Mouse (Mus musculus) forebrain, embryonic 15.5 days (tissue): ENCODE data around the gene Zdhhc22. TPM values are rescaled to one million over a fixed set of nuclear protein-coding genes. Genes with fewer than 3 reads are reported as not detected.

Experiments
- ATAC-seq: fragments of 200-750 bp; cut with Nextera tagmentation; replicated peaks from 2 replicates; pipeline ENCODE4 v1.8.0; 2017; ENCODE audit warnings: mild to moderate bottlenecking, moderate TSS enrichment, moderate library complexity
- H3K27ac ChIP-seq: fragments of 300-500 bp; sonication (generic); replicated peaks from 2 replicates; pipeline ENCODE4 v1.5.1; 2015; ENCODE audit warnings: mild to moderate bottlenecking, inconsistent platforms
- H3K27me3 ChIP-seq: fragments of 300-500 bp; sonication (generic); 2 replicates; pipeline ENCODE4 v1.6.1; 2015; ENCODE audit warnings: inconsistent platforms
- H3K36me3 ChIP-seq: fragments of 300-500 bp; sonication (generic); 2 replicates; pipeline ENCODE4 v1.6.1; 2015; ENCODE audit warnings: mild to moderate bottlenecking, inconsistent platforms
- H3K4me1 ChIP-seq: fragments of 300-500 bp; sonication (generic); 2 replicates; pipeline ENCODE4 v1.6.1; 2015; ENCODE audit warnings: inconsistent platforms
- H3K4me2 ChIP-seq: fragments of 300-500 bp; sonication (generic); replicated peaks from 2 replicates; pipeline ENCODE4 v1.6.1; 2015; ENCODE audit warnings: mild to moderate bottlenecking, inconsistent platforms
- H3K4me3 ChIP-seq: fragments of 300-500 bp; sonication (generic); 2 replicates; pipeline ENCODE4 v1.5.1; 2015; ENCODE audit warnings: mild to moderate bottlenecking, inconsistent platforms
- H3K9ac ChIP-seq: fragments of 300-500 bp; sonication (generic); replicated peaks from 2 replicates; pipeline ENCODE4 v1.6.1; 2015; ENCODE audit warnings: mild to moderate bottlenecking, inconsistent platforms
- H3K9me3 ChIP-seq: fragments of 300-500 bp; sonication (generic); 2 replicates; pipeline ENCODE4 v1.6.1; 2016; ENCODE audit warnings: inconsistent platforms
- WGBS: fragments of 180-500 bp; shearing (Covaris S2); methylation state at CpG from one replicate; pipeline ENCODE4 v1.1.7; 2015; ENCODE audit warnings: mixed read lengths; 5-methylcytosine and 5-hydroxymethylcytosine counted together
- polyA plus RNA-seq: library from polyadenylated mRNA; unstranded; fragments of >200 nt; fragmentation: Nextera tagmentation; extraction: Ambion mirVana; gene quantifications from 2 replicates; pipeline ENCODE4 v1.2.1, GENCODE M21; 2015

The Zdhhc22 gene
- polyA plus RNA-seq, result 6.6 and 7.1 TPM in 2 replicates

GRCm38 (mm10) chr12:86989890-86990754, at the start of gene Zdhhc22:
Gene Zdhhc22 (minus strand): TSS chr12:86990430.
- Histone ChIP-seq H3K27ac (peak within 1 kb of the TSS; percentile 41; the same call in 1 of the 2 replicates), H3K9me3 (no peaks in the 10 kb centered on the region), H3K9ac (peak within 1 kb of the TSS; percentile 55), H3K4me1 (peaks cover 23% of the 10 kb centered on the region), H3K4me2 (peak within 1 kb of the TSS; percentile 89), H3K4me3 (peak within 1 kb of the TSS; percentile 51), H3K27me3 (peaks cover 20% of the 10 kb centered on the region), H3K36me3 (no peaks in the 10 kb centered on the region)
- WGBS, result 2% methylated on average over 63 of the region's 68 CpGs
- peak; percentile 86 for ATAC-seq

DNA sequence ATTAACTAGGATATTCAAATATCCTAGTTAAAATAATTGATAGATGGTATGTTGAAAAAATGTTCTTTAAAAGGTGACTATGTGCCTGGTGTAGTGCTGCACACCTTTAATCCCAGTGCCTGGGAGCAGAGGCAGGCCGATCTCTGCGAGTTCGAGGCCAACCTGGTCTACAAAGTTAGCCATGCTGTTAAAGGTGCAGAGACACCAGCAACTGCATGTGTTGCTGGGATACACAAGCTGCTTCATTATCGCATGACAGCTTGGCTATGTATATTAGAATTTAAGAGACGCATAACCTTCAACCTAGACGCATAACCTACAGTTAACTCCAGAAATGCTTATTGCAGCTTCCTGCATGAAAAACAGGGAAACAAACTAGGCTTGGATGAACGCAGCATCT, 46.4 kb upstream of the Zdhhc22 start:
- no peaks in the 10 kb centered on the region for H3K9me3 ChIP-seq
- no peaks in the 10 kb centered on the region for H3K36me3 ChIP-seq
- H3K4me3 ChIP-seq, result no peak overlapping the region
- no peak overlapping the region for H3K4me2 ChIP-seq
- H3K27me3 ChIP-seq, result no peaks in the 10 kb centered on the region
- H3K9ac ChIP-seq, result no peak overlapping the region
- H3K4me1 ChIP-seq, result peaks cover 3% of the 10 kb centered on the region; the same call in 1 of the 2 replicates
- no peak overlapping the region for H3K27ac ChIP-seq
- WGBS, result 94% methylated on average over 7 of the region's 7 CpGs
- no peak for ATAC-seq

- H3K4me1 ChIP-seq, result peaks cover 7% of the 10 kb centered on the region; the same call in 1 of the 2 replicates
- H3K9me3 ChIP-seq, result no peaks in the 10 kb centered on the region
- no peak for ATAC-seq
- no peak overlapping the region for H3K4me2 ChIP-seq
- WGBS, result 68% methylated on average over 5 of the region's 5 CpGs
- no peaks in the 10 kb centered on the region for H3K36me3 ChIP-seq
- no peak overlapping the region for H3K4me3 ChIP-seq
- no peaks in the 10 kb centered on the region for H3K27me3 ChIP-seq
- no peak overlapping the region for H3K27ac ChIP-seq
- H3K9ac ChIP-seq, result no peak overlapping the region
These were observed 41.0 kb upstream of the Zdhhc22 start for GRCm38 (mm10) chr12:87031163-87031763.

DNA sequence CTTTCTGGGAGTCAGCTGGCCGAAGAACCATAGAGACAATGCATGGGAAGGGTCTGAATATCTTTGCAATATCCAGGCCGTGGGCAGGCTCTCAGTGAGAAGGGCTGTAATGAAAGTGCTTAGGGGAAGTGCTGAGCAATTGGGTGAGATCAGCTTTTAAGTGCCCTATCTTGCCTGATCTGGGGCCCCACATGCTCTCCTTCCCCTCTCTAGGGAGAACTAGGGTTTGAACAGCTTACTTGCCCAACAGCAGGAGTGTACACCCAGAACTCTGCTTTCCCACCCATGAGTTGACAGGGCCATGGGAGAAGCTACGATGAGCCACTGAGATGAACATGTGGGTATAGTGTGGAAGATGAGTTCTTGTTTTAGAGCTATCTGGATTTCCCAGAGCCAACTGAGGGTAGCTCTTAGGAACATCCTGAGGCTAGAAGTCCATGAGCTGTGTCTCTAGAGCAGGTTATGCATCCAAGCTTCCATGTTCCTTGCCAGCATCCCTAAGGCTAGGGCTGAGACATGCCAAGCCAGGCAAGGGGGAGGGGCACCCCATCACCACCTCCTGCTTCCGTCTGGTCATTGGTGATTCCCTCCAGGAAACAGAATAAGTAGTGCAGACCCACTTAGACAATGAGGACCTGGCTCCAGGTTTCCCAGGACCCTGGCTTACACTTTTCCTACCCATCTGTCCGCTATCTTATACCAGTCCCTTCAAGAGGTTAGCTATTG, 39.2 kb upstream of the Zdhhc22 start:
- Histone ChIP-seq H3K27ac (no peak overlapping the region), H3K4me1 (peaks cover 10% of the 10 kb centered on the region; the same call in 1 of the 2 replicates), H3K4me3 (no peak overlapping the region), H3K9me3 (no peaks in the 10 kb centered on the region), H3K4me2 (no peak overlapping the region), H3K9ac (no peak overlapping the region), H3K36me3 (no peaks in the 10 kb centered on the region), H3K27me3 (no peaks in the 10 kb centered on the region)
- WGBS, result 77% methylated on average over 5 of the region's 5 CpGs
- no peak for ATAC-seq

DNA sequence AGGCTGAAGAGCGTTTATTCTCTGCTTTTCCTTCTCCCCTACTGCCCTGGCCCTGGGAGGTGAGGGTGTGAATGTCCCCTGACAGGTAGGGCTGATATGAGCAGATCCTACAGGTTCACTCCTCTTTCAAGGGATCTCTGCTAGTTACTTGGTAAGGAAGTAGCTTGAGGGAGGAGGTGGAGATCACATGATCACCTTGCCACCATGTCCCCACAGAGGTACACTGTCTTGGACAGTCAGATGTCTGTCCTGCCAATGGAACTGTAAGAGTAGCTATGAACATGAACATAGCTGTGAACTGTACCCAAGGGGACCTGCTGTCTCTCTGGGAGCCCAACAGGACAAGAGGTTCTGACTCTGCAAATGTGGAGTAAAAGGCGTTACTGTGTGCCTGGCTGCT, 37.8 kb upstream of the Zdhhc22 start:
- ATAC-seq, result no peak
- H3K4me1 ChIP-seq, result peaks cover 10% of the 10 kb centered on the region; the same call in 1 of the 2 replicates
- H3K27me3 ChIP-seq, result no peaks in the 10 kb centered on the region
- H3K9ac ChIP-seq, result no peak overlapping the region
- 78% methylated on average over 2 of the region's 2 CpGs for whole genome bisulfite sequencing
- no peaks in the 10 kb centered on the region for H3K9me3 ChIP-seq
- no peak overlapping the region for H3K4me3 ChIP-seq
- no peaks in the 10 kb centered on the region for H3K36me3 ChIP-seq
- no peak overlapping the region for H3K4me2 ChIP-seq
- no peak overlapping the region for H3K27ac ChIP-seq

GRCm38 (mm10) chr12:87027391-87027790, 37.2 kb upstream of the Zdhhc22 start:
- Histone ChIP-seq H3K9me3 (no peaks in the 10 kb centered on the region), H3K4me1 (peaks cover 10% of the 10 kb centered on the region; the same call in 1 of the 2 replicates), H3K9ac (0 out of 2 replicates have a peak overlapping the region, but pooled peaks have one; percentile 60), H3K27me3 (no peaks in the 10 kb centered on the region), H3K4me3 (peak overlapping the region; percentile 50), H3K36me3 (no peaks in the 10 kb centered on the region), H3K27ac (no peak overlapping the region), H3K4me2 (peak overlapping the region; percentile 56)
- ATAC-seq, result no peak
- WGBS, result 58% methylated on average over 5 of the region's 5 CpGs

DNA sequence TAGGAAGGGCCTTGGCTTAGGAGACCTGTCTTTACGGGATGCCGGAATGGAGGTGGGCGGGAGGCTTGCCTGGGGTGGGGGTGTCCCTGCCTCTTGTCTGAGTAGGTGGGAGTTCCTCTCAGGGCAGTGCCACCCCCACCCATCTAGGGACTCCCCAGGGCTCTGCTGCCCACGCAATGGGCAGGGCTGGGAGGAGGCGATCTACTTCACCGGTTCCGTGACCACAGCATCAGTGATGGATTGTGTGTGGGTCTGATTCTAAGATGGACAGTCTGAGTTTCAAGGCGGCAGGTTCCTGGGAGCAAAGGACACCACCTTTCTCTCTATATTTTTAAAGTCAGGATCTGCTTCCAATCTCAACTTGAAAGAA, 36.6 kb upstream of the Zdhhc22 start:
- Histone ChIP-seq H3K4me1 (peaks cover 10% of the 10 kb centered on the region; the same call in 1 of the 2 replicates), H3K9ac (peak overlapping the region; percentile 60), H3K27ac (no peak overlapping the region), H3K4me2 (peak overlapping the region; percentile 56), H3K36me3 (no peaks in the 10 kb centered on the region), H3K4me3 (peak overlapping the region; percentile 50), H3K27me3 (no peaks in the 10 kb centered on the region), H3K9me3 (no peaks in the 10 kb centered on the region)
- no peak; the same call in 1 of the 2 replicates for ATAC-seq
- 13% methylated on average over 8 of the region's 8 CpGs for WGBS

- H3K36me3 ChIP-seq, result no peaks in the 10 kb centered on the region
- H3K27ac ChIP-seq, result peak overlapping the region; percentile 61
- peak; percentile 71 for ATAC-seq
- peak overlapping the region; percentile 56 for H3K4me2 ChIP-seq
- H3K4me1 ChIP-seq, result peaks cover 10% of the 10 kb centered on the region; the same call in 1 of the 2 replicates
- no peaks in the 10 kb centered on the region for H3K27me3 ChIP-seq
- 4% methylated on average over 30 of the region's 30 CpGs for WGBS
- H3K4me3 ChIP-seq, result peak overlapping the region; percentile 50
- no peaks in the 10 kb centered on the region for H3K9me3 ChIP-seq
- H3K9ac ChIP-seq, result peak overlapping the region; percentile 60
These were observed 36.1 kb upstream of the Zdhhc22 start for GRCm38 (mm10) chr12:87026109-87026870.

DNA sequence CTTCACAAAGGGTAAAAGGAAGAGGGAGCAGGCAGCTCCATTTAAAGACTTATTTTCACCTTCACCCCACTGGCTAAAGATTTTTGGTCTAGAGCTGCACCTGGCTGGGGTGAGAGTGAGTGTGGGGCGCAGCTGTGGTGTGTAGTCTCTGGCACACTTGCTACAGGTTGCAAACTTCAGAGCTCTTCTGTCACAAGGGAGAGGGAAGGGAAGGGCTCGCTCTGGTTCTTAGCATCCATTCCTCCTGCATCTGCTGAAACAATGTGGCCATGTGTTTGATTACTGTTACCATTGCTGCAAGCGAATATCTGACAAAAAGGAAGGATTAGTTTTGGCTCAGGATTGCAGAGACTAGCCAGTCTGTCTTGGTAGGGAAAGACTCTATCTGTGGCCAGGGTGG, 33.2 kb upstream of the Zdhhc22 start:
- H3K27me3 ChIP-seq, result no peaks in the 10 kb centered on the region
- no peak overlapping the region for H3K4me3 ChIP-seq
- H3K27ac ChIP-seq, result no peak overlapping the region
- H3K9ac ChIP-seq, result no peak overlapping the region
- no peak overlapping the region for H3K4me2 ChIP-seq
- no peaks in the 10 kb centered on the region for H3K9me3 ChIP-seq
- no peak for ATAC-seq
- H3K4me1 ChIP-seq, result peaks cover 10% of the 10 kb centered on the region; the same call in 1 of the 2 replicates
- no peaks in the 10 kb centered on the region for H3K36me3 ChIP-seq
- 63% methylated on average over 3 of the region's 3 CpGs for WGBS

- whole genome bisulfite sequencing, result 84% methylated on average over 2 of the region's 2 CpGs
- no peaks in the 10 kb centered on the region for H3K9me3 ChIP-seq
- no peaks in the 10 kb centered on the region for H3K27me3 ChIP-seq
- peaks cover 10% of the 10 kb centered on the region; the same call in 1 of the 2 replicates for H3K4me1 ChIP-seq
- H3K36me3 ChIP-seq, result no peaks in the 10 kb centered on the region
- no peak overlapping the region for H3K4me3 ChIP-seq
- no peak overlapping the region for H3K9ac ChIP-seq
- ATAC-seq, result no peak
- H3K4me2 ChIP-seq, result no peak overlapping the region
- H3K27ac ChIP-seq, result no peak overlapping the region
These were observed 31.8 kb upstream of the Zdhhc22 start for GRCm38 (mm10) chr12:87022006-87022405.

DNA sequence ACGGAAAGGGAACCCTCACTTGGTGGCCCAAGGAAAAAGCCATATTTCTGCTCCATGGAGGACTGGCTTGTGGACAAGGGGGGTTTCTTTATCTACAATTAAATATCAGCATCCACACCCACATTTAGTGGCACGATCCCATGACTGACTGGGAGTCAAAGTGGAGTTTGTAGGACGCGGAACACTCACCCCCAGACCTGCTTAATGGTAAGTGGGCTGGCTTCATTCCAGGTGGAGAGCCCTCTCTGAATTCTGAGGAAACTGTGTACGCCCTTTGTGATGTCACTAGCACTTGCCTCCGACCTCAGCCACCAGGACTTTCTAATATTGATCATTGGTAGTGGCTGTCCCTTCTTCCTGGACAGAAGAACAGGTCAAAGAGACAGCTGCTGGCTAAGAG, 30.8 kb upstream of the Zdhhc22 start, which contains the start of gene Tmem63c:
Gene Tmem63c (plus strand): TSS at position 301 of the 400 bp plus-strand sequence.
- H3K9ac ChIP-seq, result no peak within 1 kb of the TSS
- no peak for ATAC-seq

More for the DNA sequence above, 30.8 kb upstream of the Zdhhc22 start, which contains the start of gene Tmem63c:
- Histone ChIP-seq H3K9me3 (no peaks in the 10 kb centered on the region), H3K4me3 (no peak within 1 kb of the TSS), H3K27me3 (no peaks in the 10 kb centered on the region), H3K4me1 (peaks cover 1% of the 10 kb centered on the region; the same call in 1 of the 2 replicates), H3K36me3 (no peaks in the 10 kb centered on the region), H3K4me2 (no peak within 1 kb of the TSS), H3K27ac (no peak within 1 kb of the TSS)
- 84% methylated on average over 6 of the region's 6 CpGs for WGBS
